Mouse (Mus musculus) stomach, postnatal 0 days (tissue): Measurements from ENCODE around the gene Ctf1.
A peak's percentile ranks its signal among the peaks of the same experiment; 100 is the strongest.

Experiments
- CTCF ChIP-seq: IDR thresholded peaks from 2 replicates; pipeline ENCODE4 v1.5.1; 2016; ENCODE audit warnings: antibody characterized with exemption, low read depth, mild to moderate bottlenecking, moderate library complexity
- EP300 ChIP-seq: optimal IDR thresholded peaks from 2 replicates; pipeline ENCODE3; 2016; ENCODE audit warnings: antibody characterized with exemption

- TF ChIP-seq CTCF (peak; percentile 99), EP300 (no peak)
Measured at GRCm38 (mm10) chr7:127674977-127675376, 37.6 kb upstream of the Ctf1 start.
